Mouse (Mus musculus) intestine, embryonic 14.5 days (tissue): ENCODE results near the gene Zfp280d. TPM values are rescaled to one million over a fixed set of nuclear protein-coding genes. Genes with fewer than 3 reads are reported as not detected.

Source experiments
- ATAC-seq: fragments of 200-750 bp; cut with Nextera tagmentation; replicated peaks from 2 replicates; pipeline ENCODE4 v1.8.0; 2017; ENCODE audit warnings: low read depth, moderate number of reproducible peaks, moderate TSS enrichment, moderate library complexity; ENCODE audit not compliant: low FRiP score, low TSS enrichment
- DNase-seq: peaks from one replicate; pipeline ENCODE4 v3.0.0-alpha.2; 2018; ENCODE audit warnings: low spot score
- H3K27ac ChIP-seq: fragments of 300-500 bp; sonication (generic); 2 replicates; pipeline ENCODE4 v1.5.1; 2014; ENCODE audit warnings: low read depth, mild to moderate bottlenecking, control low read depth
- H3K27me3 ChIP-seq: fragments of 300-500 bp; sonication (generic); replicated peaks from 2 replicates; pipeline ENCODE4 v1.6.1; 2014; ENCODE audit warnings: low read length, control low read depth; ENCODE audit not compliant: control insufficient read depth, insufficient read depth
- H3K36me3 ChIP-seq: fragments of 300-500 bp; sonication (generic); 2 replicates; pipeline ENCODE4 v1.6.1; 2014; ENCODE audit warnings: low read length, control low read depth; ENCODE audit not compliant: control insufficient read depth, insufficient read depth
- H3K4me1 ChIP-seq: fragments of 300-500 bp; sonication (generic); replicated peaks from 2 replicates; pipeline ENCODE4 v1.6.1; 2014; ENCODE audit warnings: low read length, control low read depth, mixed read lengths; ENCODE audit not compliant: control insufficient read depth, insufficient read depth
- H3K4me2 ChIP-seq: fragments of 300-500 bp; sonication (generic); 2 replicates; pipeline ENCODE4 v1.6.1; 2014; ENCODE audit warnings: low read length
- H3K4me3 ChIP-seq: fragments of 300-500 bp; sonication (generic); 2 replicates; pipeline ENCODE4 v1.5.1; 2014; ENCODE audit warnings: low read depth, low read length, control low read depth, mixed read lengths
- H3K9ac ChIP-seq: fragments of 300-500 bp; sonication (generic); 2 replicates; pipeline ENCODE4 v1.6.1; 2014; ENCODE audit warnings: mild to moderate bottlenecking, low read length
- H3K9me3 ChIP-seq: fragments of 300-500 bp; sonication (generic); 2 replicates; pipeline ENCODE4 v1.6.1; 2016; ENCODE audit warnings: low read length, control low read depth; ENCODE audit not compliant: control insufficient read depth
- WGBS: fragments of 180-500 bp; shearing (Covaris S2); extraction: QIAGEN DNeasy Blood & Tissue Kit; methylation state at CpG from one replicate; pipeline ENCODE4 v1.1.7; 2014; 5-methylcytosine and 5-hydroxymethylcytosine counted together
- polyA plus RNA-seq: library from polyadenylated mRNA; unstranded; fragments of >200 nt; fragmentation: Nextera tagmentation; extraction: Ambion mirVana; gene quantifications from 2 replicates; pipeline ENCODE4 v1.2.1, GENCODE M21; 2014

The Zfp280d gene
- polyA plus RNA-seq, 1 experiment from 2014 or later: 34.6 TPM

DNA sequence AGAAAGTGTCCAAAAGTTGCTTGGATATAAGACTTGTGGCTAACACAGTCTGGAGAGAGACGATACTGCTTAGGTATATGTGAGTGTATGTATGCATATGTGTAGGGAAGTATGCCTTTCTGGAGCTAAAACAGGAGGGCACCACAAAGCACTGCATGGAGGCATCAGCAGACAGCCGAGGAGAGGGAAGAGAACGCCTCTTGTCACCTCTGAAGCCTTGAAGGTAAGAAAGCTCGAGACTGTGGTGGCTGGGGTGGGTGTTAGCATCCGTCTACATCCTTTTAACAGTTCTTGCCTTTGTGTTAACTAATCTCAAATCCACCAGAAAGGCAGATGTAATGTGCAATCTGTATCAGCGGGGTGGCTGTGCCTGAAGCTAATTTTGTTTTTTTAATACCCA, 128.8 kb downstream of the Zfp280d start:
- H3K4me2 ChIP-seq: no peak overlapping the region
- no peak overlapping the region for H3K27ac ChIP-seq
- no peaks in the 10 kb centered on the region for H3K4me1 ChIP-seq
- ATAC-seq (no peak), DNase-seq (no peak)
- WGBS: 79% methylated on average over 6 of the region's 6 CpGs
- no peak overlapping the region for H3K4me3 ChIP-seq
- no peak overlapping the region for H3K9ac ChIP-seq
- H3K36me3 ChIP-seq: no peaks in the 10 kb centered on the region
- no peaks in the 10 kb centered on the region for H3K27me3 ChIP-seq
- H3K9me3 ChIP-seq: no peaks in the 10 kb centered on the region

DNA sequence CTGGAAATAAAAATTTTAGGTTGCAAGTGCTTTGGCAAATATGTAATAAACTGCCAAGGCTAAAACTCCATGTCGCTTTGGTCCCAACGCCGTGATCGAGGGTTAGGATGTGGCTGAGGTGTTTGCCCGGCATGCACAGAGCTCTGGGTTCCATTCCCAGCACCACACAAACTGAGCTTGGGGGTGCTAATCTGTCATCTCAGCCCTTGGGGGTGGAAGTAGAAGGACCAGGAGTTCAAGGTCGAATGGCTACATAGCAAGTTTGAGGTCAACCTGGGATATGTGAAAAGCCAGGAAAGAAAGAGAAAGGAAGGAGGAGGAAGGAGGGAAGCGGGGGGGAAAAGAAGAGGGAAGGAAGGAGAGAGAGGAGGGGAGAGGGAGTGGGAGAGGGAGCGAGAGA, 129.8 kb downstream of the Zfp280d start:
- Histone ChIP-seq H3K9ac (no peak overlapping the region), H3K4me2 (no peak overlapping the region), H3K4me3 (no peak overlapping the region), H3K27ac (no peak overlapping the region), H3K4me1 (no peaks in the 10 kb centered on the region), H3K27me3 (no peaks in the 10 kb centered on the region), H3K36me3 (no peaks in the 10 kb centered on the region), H3K9me3 (no peaks in the 10 kb centered on the region)
- 84% methylated on average over 8 of the region's 8 CpGs for WGBS
- DNase-seq (no peak), ATAC-seq (no peak)

DNA sequence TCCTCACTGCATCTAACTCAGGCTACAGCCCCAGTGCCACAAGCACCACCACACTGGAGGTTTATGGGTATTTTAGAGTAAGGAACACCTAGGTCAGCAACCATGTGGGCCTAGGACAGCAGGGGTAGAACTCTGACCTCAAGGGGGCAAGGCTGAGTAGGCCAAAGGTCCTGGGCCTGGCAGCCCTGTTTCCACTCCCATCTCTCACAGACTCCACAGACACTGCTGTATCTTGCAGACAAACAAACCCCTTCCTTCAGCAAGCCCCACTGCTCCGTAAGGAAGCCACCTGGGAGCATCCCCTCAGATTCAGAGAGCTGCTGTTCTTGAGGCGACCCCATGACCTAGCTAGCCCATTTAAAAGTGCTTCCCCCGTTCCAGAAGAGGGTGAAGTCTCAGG, 130.3 kb downstream of the Zfp280d start:
- Histone ChIP-seq H3K27me3 (no peaks in the 10 kb centered on the region), H3K4me2 (no peak overlapping the region), H3K9me3 (no peaks in the 10 kb centered on the region), H3K36me3 (no peaks in the 10 kb centered on the region), H3K27ac (no peak overlapping the region), H3K4me3 (no peak overlapping the region), H3K9ac (no peak overlapping the region), H3K4me1 (0 out of 2 replicates have a peak, but pooled peaks cover 3% of the 10 kb centered on the region)
- DNase-seq: no peak
- ATAC-seq: no peak
- WGBS: 68% methylated on average over 3 of the region's 3 CpGs

DNA sequence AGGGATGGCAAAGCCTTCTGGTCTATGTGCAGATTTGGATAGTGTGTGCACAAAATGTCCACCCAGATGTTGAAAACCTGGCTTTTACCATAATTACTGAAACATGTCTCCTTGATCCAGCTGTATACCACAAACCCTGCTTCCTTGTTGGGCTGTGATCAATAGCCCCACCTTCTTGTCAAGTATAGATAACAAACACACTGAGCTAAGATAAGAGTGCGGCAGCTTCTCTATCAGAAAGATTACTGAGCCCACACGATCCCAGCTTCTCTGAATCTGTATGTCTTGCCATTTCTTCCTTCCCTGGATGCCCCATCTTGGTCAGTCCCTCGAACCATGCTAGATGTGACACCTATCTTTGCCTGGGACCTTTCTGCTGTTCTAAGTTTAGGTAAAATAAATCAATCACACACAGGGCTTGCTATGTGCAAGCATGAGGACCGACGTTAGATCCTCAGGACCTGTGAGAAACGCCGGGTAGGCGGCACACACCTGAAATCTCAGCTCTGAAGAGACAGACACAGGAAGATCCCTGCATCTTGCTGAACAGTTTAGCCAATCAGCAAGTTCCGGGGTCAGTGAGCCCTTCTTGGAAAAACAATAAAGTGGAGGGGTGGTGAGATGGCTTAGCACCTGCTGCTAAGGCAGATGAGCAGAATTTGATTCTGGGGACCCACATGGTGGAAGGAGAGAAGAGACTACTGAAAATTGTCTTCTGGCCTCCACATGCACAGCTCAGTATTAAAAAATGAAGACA, 131.4 kb downstream of the Zfp280d start:
- ATAC-seq: no peak
- WGBS: 81% methylated on average over 9 of the region's 9 CpGs
- H3K4me2 ChIP-seq: no peak overlapping the region
- H3K9me3 ChIP-seq: no peaks in the 10 kb centered on the region
- 0 out of 2 replicates have a peak, but pooled peaks cover 3% of the 10 kb centered on the region for H3K4me1 ChIP-seq
- no peak overlapping the region for H3K9ac ChIP-seq
- H3K27me3 ChIP-seq: no peaks in the 10 kb centered on the region
- H3K4me3 ChIP-seq: no peak overlapping the region
- DNase-seq: no peak
- H3K36me3 ChIP-seq: no peaks in the 10 kb centered on the region
- no peak overlapping the region for H3K27ac ChIP-seq

DNA sequence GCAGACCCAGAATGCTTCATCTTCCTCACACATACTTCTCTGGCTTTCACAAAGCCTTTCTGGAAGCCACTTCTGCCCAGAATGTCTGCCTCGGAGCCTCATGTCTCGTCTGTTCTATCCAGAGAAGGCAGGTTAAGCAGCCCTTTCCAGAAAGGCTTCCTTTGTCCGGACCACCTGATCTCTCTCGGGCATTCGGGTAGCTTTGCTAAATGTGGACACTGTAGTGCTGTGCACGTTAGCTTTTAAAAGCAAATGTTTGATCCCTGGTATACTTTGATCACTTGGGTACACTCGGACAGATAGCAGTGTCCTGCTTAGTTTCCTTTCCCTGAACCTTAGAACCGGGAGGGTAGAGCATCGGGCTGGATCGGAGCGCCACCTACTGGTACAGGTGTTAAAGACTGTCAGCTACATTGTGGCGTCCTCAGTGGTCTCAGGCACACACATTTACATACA, 133.5 kb downstream of the Zfp280d start:
- WGBS: 12% methylated on average over 12 of the region's 12 CpGs
- H3K36me3 ChIP-seq: no peaks in the 10 kb centered on the region
- H3K9me3 ChIP-seq: no peaks in the 10 kb centered on the region
- peak overlapping the region; percentile 5; the same call in 1 of the 2 replicates for H3K9ac ChIP-seq
- H3K27me3 ChIP-seq: no peaks in the 10 kb centered on the region
- H3K4me2 ChIP-seq: peak overlapping the region; percentile 49
- H3K4me1 ChIP-seq: 0 out of 2 replicates have a peak, but pooled peaks cover 3% of the 10 kb centered on the region
- H3K4me3 ChIP-seq: peak overlapping the region; percentile 26
- DNase-seq (peak; percentile 92), ATAC-seq (peak; percentile 87)
- H3K27ac ChIP-seq: no peak overlapping the region

DNA sequence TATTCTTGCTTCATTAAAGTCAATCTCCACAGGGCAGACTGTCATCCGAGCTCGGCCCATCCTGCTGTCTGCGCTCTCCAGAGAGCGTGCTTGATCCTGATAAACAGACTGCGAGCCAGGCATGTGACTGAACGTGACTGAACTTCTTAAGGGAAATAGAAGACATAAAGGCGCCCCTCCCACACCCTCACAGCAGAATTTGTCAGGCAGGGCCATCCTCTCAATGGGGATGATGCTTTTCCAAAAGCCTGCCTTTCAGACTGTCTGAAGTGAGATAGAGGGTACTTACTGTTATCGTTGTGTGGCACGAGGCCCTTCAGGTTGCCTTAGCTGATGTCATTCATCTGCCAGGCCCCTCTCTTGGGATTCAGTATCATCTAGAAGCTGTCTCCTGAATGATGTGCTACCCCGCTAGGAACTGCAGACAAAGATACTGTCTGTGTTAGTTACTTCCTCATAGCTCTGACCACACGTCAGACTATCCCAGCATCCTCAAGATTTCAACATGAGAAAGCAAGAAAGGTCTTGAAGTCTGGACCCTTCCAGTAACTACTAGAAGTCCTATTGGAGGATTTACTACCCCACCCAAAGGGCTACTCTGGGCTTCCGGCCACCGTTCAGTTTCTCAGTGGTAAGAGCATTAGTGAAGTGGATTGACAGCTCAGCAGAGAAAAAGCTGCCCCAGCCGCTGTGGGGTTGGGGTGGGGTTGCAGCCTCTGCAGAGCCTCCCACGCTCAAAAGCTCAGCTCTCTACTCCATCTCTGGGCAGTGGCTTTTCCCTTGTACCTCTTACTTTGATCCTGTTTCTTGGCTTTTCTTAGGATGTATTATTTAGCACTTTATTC, 134.9 kb downstream of the Zfp280d start:
- Histone ChIP-seq H3K9me3 (no peaks in the 10 kb centered on the region), H3K27me3 (no peaks in the 10 kb centered on the region), H3K36me3 (no peaks in the 10 kb centered on the region), H3K4me3 (no peak overlapping the region), H3K9ac (no peak overlapping the region), H3K27ac (no peak overlapping the region), H3K4me1 (0 out of 2 replicates have a peak, but pooled peaks cover 3% of the 10 kb centered on the region), H3K4me2 (no peak overlapping the region)
- no peak for DNase-seq
- WGBS: 40% methylated on average over 15 of the region's 15 CpGs
- ATAC-seq: no peak

DNA sequence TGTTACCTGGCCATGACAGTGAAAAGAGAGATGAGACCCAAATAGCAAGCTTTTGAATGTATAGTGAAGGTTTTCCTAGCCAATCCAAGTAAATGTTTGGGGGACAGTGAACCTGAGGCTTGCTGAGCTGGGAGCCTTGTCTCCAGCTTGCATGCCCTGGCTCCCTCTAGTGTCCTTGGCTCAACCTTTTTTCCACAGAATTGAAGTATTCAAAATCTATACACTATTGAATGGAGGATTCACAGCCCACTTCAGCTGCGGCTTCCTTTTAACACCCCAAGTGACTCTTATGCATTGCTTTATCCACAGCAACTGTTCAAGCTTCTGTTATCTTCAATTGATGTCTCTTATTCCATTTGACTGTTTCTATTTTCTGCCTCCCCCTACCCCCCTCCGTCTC, 137.1 kb downstream of the Zfp280d start:
- Histone ChIP-seq H3K9me3 (no peaks in the 10 kb centered on the region), H3K4me1 (0 out of 2 replicates have a peak, but pooled peaks cover 3% of the 10 kb centered on the region), H3K4me3 (no peak overlapping the region), H3K27ac (no peak overlapping the region), H3K27me3 (no peaks in the 10 kb centered on the region), H3K36me3 (no peaks in the 10 kb centered on the region), H3K9ac (no peak overlapping the region), H3K4me2 (no peak overlapping the region)
- WGBS: 94% methylated on average over 2 of the region's 2 CpGs
- ATAC-seq (no peak), DNase-seq (no peak)
